Mouse (Mus musculus) E14TG2a.4 (cell line): ENCODE results near the gene Nme6.

ENCODE experiments used
- CTCF ChIP-seq: conservative IDR thresholded peaks from 2 replicates; pipeline ENCODE4 v1.5.1; 2014; ENCODE audit warnings: low read length
- NANOG ChIP-seq: IDR thresholded peaks from 2 replicates; pipeline ENCODE4 v1.6.1; 2014; ENCODE audit warnings: borderline replicate concordance, low read length, mixed read lengths

- TF ChIP-seq CTCF (no peak), NANOG (no peak)
These were observed 43.4 kb downstream of the Nme6 start for GRCm38 (mm10) chr9:109875695-109876601.
